Mouse (Mus musculus) layer of hippocampus, adult 18-20 months (tissue): ENCODE data around the gene Slc35a5. TPM values are rescaled to one million over a fixed set of nuclear protein-coding genes. Genes with fewer than 3 reads are reported as not detected.
A peak's percentile ranks its signal among the peaks of the same experiment; 100 is the strongest.

Experiments
- DNase-seq, 2 experiments: peaks; one replicate each; pipeline ENCODE4 v3.0.0; 2022; ENCODE audit warnings: low spot score in 2 of 2
- long read RNA-seq: library from polyadenylated mRNA; stranded (forward); transcript quantifications from one replicate; pipeline ENCODE4 v2.0.0, GENCODE M21; 2021
- total RNA-seq, 2 experiments: library from RNA; stranded (reverse); gene quantifications; 2 replicates each; pipeline ENCODE4 v1.2.3; 2021

Slc35a5 gene
- total RNA-seq, result 10 to 100 TPM; 49.0 to 58.3 TPM
- long read RNA-seq, full-length matches to known transcripts, result 49 of 60 reads
- long read RNA-seq, partial matches to known transcripts, result 3 of 60 reads
- long read RNA-seq, other reads (novel, unspliced or antisense), result 8 of 60 reads

DNA sequence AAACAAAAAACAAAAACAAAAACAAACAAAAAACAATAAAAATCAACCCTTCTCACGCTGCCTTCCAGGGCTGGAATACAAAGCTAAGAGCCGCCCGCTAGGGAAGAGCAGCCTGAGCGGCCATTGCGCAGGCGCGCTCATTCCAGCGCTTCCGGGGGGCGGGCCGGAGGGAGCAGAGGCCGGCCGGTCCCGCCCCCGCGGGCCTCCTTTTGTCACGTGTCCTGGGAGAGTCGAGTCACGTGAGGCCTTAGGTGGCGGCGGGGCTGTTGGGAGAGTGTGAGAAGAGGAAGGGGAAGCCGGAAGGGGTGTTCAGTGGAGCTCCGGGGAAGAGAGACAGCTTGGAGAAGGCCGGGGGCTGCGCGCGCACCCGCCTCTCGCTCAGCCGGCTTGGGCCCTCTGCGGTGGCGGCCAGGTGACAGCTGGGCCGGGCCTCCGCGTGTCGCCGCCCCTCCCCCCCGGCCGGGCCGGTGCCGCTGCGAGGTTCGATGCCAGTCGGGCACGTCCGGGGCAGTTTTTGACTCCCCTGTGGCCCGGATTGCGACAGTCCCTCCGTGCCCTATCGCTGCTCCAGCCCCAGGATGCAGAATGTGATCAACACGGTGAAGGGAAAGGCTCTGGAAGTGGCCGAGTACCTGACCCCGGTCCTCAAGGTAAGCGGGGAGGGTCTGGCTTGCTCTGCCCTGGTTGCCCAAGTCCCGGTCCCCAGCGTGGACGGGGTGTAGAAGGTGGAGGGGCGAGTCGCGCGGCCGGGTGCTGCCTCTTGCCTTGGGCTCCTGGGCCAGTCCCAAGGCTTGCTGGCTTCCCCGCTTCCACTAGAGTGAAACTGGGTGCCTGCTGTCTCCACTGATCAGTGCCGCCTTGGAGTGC, at the start of gene Slc35a5, which contains the start of gene Atg3:
Slc35a5 (minus strand) TSS at position 185 of the 867 bp plus-strand sequence.
Atg3 (plus strand) TSS at position 264 of the 867 bp plus-strand sequence.
- DNase-seq, result peak; percentile 91 to 96

GRCm38 (mm10) chr16:45204859-45205670, 46.6 kb upstream of the Slc35a5 start:
- DNase-seq, result no peak

GRCm38 (mm10) chr16:45204438-45204837, 45.9 kb upstream of the Slc35a5 start:
- DNase-seq, result no peak

- no peak for DNase-seq
These were observed 42.9 kb upstream of the Slc35a5 start for GRCm38 (mm10) chr16:45201395-45201794.

GRCm38 (mm10) chr16:45196816-45197215, 38.3 kb upstream of the Slc35a5 start:
- peak; percentile 30 to 86 for DNase-seq

GRCm38 (mm10) chr16:45192613-45193012, 34.1 kb upstream of the Slc35a5 start:
- peak; percentile 38 to 85 for DNase-seq

DNA sequence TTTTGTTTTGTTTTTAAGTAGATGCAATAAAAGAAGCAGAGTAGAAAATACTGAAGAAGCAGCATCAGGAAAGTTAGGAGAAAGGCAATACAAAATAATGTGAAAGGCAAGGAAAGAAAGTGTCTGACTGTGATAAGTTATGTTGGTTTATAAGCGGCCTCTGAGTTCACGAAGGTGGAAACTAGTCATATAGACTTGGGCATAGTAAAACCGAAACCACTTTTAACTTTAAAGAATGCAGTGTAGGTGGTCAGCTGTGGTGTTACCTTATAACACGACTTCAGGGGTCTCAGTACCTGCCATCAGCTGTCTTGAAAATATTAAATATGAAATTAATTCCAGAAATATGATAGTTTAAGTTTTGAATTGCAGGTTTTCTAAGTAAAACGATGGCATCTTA, 23.3 kb upstream of the Slc35a5 start:
- DNase-seq, result no peak

GRCm38 (mm10) chr16:45178552-45178951, 20.0 kb upstream of the Slc35a5 start:
- no peak for DNase-seq

GRCm38 (mm10) chr16:45159389-45159716, 847 bp upstream of the Slc35a5 start:
- DNase-seq, result no peak

DNA sequence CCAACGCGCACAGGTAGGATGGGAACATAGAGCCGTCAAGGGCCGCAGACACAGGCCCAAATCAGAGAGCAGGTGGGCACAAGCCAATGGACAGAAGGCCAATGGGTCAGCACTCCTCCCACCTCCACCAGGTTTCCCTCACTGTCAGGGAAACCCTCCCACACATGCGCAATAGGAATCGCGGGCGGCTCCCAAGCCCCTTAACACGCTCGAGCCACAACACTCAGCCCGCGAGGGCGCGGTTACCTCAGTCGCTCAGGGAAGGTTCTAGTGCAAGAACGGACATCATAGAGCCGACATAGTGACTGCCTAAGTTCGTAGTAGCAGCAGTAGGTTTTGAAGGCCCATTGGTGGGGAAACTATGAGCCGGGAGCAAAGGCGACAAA, 377 bp downstream of the Slc35a5 start:
- DNase-seq, result peak; percentile 62 to 69

- no peak for DNase-seq
These were observed 3.7 kb downstream of the Slc35a5 start for GRCm38 (mm10) chr16:45154741-45155250.

DNA sequence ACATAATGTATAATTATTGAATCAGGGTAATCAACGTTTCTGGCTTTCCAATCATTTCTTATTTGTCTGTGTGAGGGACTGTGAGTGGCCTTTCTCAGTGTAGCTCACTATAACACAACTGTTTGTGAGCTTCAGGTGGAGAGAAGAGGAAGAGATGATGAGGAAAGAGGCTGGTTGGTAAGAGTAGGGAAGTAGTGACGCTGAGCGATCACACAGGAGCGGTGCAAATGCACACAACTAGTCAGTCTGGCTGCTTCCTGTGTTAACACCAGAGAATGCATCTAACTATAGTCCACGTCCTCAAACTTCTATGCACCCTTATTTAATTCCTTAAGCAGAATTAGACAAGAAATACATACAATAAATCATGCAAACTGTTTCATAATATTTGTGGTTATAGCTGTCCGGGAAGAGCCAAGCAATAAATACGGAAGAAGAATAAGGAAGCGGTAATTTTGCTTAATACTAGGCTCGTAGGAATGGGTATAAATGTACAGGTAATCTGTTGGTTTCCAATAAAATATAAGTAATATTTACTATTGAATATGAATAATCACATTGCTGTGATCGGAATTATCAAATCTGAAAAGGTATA, 9.9 kb downstream of the Slc35a5 start:
- no peak for DNase-seq

- no peak for DNase-seq
These were observed 13.4 kb downstream of the Slc35a5 start for GRCm38 (mm10) chr16:45145119-45145518.

DNA sequence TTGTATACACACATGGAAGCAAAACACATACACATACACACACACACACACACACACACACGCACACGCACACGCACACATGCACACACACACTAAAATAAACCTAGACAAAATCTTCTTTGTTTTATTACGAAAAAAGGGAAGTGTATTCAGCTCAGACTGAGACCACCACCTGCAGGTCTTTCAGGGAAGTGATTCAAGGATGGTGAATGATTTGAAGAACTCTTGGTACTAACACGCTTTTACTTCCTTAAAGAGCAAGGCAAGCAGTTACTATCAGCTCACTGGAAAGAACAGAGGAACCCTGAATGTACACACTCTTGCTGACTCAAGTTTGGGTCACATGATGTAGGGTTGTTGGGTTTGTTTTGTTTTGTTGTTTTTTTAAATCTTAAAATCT, 15.9 kb downstream of the Slc35a5 start:
- DNase-seq, result no peak

GRCm38 (mm10) chr16:45141711-45142110, 16.8 kb downstream of the Slc35a5 start:
- DNase-seq, result no peak

DNA sequence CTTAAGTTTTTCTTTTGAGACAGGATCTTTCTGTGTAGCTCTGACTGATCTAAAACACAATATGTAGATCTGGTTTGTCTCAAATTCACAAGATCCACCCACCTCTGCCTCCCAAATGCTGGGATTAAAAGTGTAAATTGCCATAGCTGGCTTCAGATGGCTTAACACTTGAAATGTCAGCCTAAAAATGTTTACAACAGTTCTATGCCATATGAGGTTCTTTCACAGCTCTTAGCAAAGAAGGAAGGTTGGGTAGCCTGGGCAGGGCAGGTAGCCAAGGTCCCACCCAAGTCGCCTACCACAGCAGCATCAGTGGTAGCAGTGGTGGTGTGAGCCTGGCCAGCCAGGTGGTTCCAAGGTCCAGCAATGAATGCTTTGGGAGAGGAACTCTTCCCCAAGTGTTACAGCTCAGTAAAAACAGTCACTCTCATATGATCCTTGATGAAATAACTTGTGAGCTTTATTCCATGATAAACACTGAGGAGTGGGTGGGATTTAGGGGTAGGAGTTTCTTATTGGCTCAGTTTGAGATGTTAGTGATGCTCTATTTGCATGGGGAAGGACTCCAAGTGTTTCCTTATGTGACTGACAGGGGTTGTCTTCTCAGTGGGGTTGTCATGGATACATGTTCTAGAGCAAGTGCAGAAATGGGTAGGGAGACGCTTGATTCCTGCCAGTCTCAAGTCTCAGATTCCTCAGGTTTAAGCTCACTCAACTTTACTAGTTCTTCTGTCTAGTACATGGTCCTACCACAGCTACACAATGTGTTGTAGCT, 30.4 kb downstream of the Slc35a5 start:
- peak; percentile 22 to 60 for DNase-seq

- no peak for DNase-seq
These were observed 34.0 kb downstream of the Slc35a5 start for GRCm38 (mm10) chr16:45124230-45125203.

- peak; percentile 5 to 43 for DNase-seq
These were observed 35.9 kb downstream of the Slc35a5 start for GRCm38 (mm10) chr16:45122571-45122970.

- peak in 1 of 2 experiments; percentile 25 for DNase-seq
These were observed 37.6 kb downstream of the Slc35a5 start for GRCm38 (mm10) chr16:45120844-45121425.
